Mouse (Mus musculus) c-Kit-positive CD71-positive TER-119-positive erythroid progenitor cells, embryonic 14.5 days (primary cell): ENCODE results near the gene Olfr1166.
"Not testable (repeated sequence)": the region's sequence is repeated elsewhere in the genome, so short reads cannot be mapped to it uniquely, and the experiment has no call there.

Source experiments
- DNase-seq: peaks from one replicate; pipeline ENCODE4 v3.0.0-alpha.2; 2013; ENCODE audit warnings: low spot score

Olfr1166 gene

GRCm38 (mm10) chr2:88128172-88128571, at the start of gene Olfr1166:
Gene Olfr1166 (minus strand): TSS chr2:88128272.
- no peak for DNase-seq

DNA sequence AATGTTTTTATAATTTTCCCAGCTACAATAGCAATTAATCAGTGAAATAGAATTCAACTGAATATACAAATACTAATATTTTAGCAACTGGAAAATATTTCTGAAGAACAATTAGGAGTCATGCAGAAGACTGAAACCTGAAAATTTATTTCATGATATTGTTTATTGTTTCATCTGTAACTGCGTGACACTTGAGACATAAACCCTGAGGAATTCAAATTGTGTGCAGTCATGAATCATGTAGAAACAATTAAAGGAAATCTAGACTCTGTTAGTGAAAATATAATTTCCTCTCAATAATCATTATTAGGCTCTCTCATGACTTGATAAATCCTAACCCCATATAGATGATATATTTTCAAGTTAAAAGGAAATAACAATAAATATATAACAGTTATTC, 27.0 kb upstream of the Olfr1166 start, which contains the start of gene Olfr1167:
Gene Olfr1167 (minus strand): TSS at position 101 of the 400 bp plus-strand sequence.
- not testable (repeated sequence) for DNase-seq

DNA sequence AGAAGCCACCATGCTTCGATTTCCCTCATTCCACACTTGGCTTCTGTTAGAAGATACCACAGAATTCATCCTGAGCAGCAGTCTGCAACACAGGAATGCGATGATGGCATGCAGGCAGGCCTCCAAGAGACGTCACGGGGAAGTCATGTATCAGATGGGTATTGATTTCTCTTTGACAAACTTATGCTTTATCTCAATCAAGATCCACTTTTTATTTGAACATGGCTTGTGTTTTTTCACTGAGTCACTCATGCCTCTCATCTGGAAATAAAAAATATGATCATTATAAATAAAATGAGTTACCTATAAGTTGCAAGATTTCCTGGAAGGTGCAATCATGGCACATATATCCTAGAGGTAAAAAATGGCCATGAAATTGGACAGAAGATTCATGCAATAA, 34.2 kb downstream of the Olfr1166 start, which contains the start of gene Olfr1164:
Gene Olfr1164 (minus strand): TSS at position 101 of the 400 bp plus-strand sequence.
- DNase-seq, result no peak
